Mouse (Mus musculus) brain, embryonic 18.5 days (tissue): ENCODE data around the gene Gsdme.

Experiments
- DNase-seq: peaks from one replicate; pipeline ENCODE4 v3.0.0-alpha.2; 2012; ENCODE audit warnings: low read depth, low spot score

The Gsdme gene

DNA sequence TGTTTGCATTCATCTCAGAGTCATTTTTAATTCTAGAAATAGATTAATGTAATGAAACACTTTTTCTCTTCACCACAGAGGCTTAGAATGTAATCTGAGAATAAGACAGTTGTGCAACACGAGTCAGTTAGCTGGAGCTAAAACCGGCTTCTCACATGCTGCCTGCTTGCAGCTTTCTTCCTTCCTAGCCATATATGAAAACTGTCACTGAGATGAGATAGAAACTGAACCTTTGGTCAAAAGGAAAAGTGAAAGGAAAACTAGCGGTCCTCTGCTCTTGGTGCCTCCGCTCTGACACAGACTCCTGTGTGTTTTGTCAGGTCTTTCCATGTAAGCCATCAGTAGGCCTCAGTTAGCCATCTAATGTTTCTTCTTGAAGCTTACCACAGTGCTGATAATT is 75.7 kb downstream of the Gsdme start:
- DNase-seq = no peak

DNA sequence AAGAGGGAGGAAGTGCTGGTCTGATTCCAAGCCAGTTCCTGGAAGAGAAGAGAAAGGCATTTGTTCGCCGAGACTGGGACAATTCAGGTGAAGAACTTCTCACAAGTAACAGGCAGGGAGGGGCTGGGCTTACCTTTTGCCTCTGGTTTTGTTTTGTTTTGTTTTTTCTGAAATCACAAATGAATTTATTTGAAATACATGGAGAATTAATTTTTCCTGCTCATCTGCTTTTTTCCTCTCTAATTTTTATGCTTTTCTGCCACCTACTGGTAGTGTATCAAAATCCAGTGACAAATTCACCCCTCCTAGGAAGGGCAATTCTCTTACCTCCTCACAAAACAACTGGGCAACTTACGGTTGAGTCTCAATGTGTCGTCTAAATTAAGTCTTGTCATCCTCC is 83.5 kb downstream of the Gsdme start:
- no peak for DNase-seq

DNA sequence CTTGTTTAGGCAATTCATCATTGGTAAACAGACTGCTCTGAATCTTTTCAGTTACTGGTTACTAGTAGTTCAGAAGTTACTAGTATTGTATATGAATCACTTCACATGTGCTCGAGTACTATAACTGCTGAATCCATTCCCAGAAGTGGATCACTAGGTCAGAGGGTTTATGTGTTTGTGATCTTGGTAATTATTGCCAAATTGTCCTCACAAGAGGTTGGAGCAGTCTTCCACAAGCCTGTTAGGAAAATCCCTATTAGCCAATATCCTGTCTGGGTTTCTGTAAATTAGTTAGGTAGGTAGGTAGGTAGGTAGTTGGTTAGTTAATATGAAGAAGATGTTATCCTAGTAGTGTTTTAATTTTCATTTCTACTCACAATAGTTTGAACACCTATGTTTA is 87.9 kb downstream of the Gsdme start:
- no peak for DNase-seq

- no peak for DNase-seq
These were observed 93.9 kb downstream of the Gsdme start for GRCm38 (mm10) chr6:50169771-50170170.

DNA sequence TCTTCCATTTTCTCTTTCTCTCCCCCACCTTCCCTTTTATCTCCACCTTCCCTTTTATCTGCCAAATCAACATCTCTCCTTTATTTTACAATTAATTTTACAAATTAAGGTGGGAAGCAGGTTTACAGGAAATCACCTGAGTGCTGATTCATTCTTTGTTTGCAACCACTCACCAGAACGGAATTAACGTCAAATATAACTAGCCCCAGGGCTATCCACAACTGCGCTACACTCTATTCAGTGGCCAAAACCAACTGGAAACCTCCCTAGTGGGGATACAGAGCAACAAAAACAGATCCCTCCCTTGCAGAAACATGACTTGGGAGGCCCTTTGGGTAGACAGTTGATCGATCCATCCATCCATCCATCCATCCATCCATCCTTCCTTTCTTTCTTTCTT is 94.8 kb downstream of the Gsdme start:
- no peak for DNase-seq

- no peak for DNase-seq
These were observed 100.6 kb downstream of the Gsdme start for GRCm38 (mm10) chr6:50163013-50163412.

DNA sequence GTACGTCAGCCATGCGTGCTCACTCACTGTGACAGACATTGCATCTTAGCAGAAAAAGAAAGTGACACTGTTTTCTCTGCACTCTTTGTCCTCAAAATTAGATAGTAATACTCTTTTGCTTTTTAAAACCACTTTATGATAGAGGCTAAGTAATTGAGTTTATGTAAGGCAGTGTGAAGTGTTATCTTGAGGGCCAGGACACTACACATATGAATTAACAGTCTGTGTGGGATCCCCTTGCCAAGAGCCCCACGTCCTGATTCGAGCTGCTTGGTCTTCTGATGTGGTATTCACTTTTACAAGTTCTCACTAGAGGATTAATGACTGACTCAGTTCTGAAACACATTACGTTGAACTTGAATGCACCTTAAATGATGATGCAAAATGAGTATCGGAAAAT is 103.8 kb downstream of the Gsdme start:
- DNase-seq = no peak

GRCm38 (mm10) chr6:50149378-50149777 is 114.3 kb downstream of the Gsdme start:
- DNase-seq = no peak

- no peak for DNase-seq
These were observed 117.5 kb downstream of the Gsdme start for GRCm38 (mm10) chr6:50146158-50146557.

GRCm38 (mm10) chr6:50139526-50139925 is 124.1 kb downstream of the Gsdme start:
- DNase-seq = no peak
